ENCODE assay signal across 8 mouse cellular contexts in the genomic region with DNA sequence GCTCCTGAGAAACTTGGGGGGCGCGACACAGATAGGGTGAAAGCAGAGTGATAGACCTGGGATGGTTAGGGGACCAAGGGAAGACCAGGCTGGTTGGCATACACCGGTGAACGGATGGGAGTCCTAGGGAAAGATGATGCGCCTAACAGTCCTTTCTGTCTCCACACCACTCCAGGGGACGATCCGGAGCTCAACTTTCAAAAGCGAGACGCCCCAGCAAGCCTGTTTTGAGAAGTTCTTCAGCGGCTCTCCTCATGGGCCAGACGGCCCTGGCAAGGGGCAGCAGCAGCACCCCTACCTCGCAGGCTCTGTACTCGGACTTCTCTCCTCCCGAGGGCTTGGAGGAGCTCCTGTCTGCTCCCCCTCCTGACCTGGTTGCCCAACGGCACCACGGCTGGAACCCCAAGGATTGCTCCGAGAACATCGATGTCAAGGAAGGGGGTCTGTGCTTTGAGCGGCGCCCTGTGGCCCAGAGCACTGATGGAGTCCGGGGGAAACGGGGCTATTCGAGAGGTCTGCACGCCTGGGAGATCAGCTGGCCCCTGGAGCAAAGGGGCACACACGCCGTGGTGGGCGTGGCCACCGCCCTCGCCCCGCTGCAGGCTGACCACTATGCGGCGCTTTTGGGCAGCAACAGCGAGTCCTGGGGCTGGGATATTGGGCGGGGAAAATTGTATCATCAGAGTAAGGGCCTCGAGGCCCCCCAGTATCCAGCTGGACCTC. TPM values are rescaled to one million over a fixed set of nuclear protein-coding genes. Genes with fewer than 3 reads are reported as not detected.
A peak's percentile ranks its signal among the peaks of the same experiment; 100 is the strongest.
DNase-seq lines count a peak whose midpoint lies in the region; ATAC-seq and TF ChIP-seq lines count a peak whose summit lies in the region.

No protein-coding gene starts in this region.

- peak; percentile 47; the same call in 1 of the 2 replicates for TF ChIP-seq CTCF in spleen, adult 2 months (IDR thresholded peaks at IDR 0.05; ENCODE audit: extremely low read depth, insufficient read depth, insufficient read length, insufficient replicate concordance)

- H3K9ac ChIP-seq in intestine, embryonic 16.5 days (ENCODE audit: low read depth, low read length): peak overlapping the region; percentile 74
- peak overlapping the region; percentile 64 for H3K9ac ChIP-seq in limb, embryonic 14.5 days (ENCODE audit: low read depth, low read length, severe bottlenecking)
- H3K9ac ChIP-seq in midbrain, embryonic 14.5 days (replicated peaks; ENCODE audit: low read length): peak overlapping the region; percentile 55

- under 1% methylated on average over 35 of the region's 35 CpGs for WGBS in intestine, embryonic 16.5 days
- 1% methylated on average over 35 of the region's 35 CpGs for WGBS in limb, embryonic 14.5 days
- WGBS in midbrain, embryonic 14.5 days: under 1% methylated on average over 35 of the region's 35 CpGs
- WGBS in spleen, adult 2 months: under 1% methylated on average over 35 of the region's 35 CpGs

- H3K9me3 ChIP-seq in intestine, embryonic 16.5 days (ENCODE audit: control insufficient read depth, low read length): no peaks in the 10 kb centered on the region
- no peaks in the 10 kb centered on the region for H3K9me3 ChIP-seq in limb, embryonic 14.5 days (ENCODE audit: control insufficient read depth, low read length)
- H3K9me3 ChIP-seq in midbrain, embryonic 14.5 days (ENCODE audit: control insufficient read depth, low read length): no peaks in the 10 kb centered on the region

- H3K27ac ChIP-seq in intestine, embryonic 16.5 days (ENCODE audit: low read length): peak overlapping the region; percentile 96
- peak overlapping the region; percentile 86 for H3K27ac ChIP-seq in limb, embryonic 14.5 days (replicated peaks; ENCODE audit: low read depth, low read length)
- H3K27ac ChIP-seq in midbrain, embryonic 14.5 days (replicated peaks; ENCODE audit: low read depth, low read length): peak overlapping the region; percentile 77
- H3K27ac ChIP-seq in spleen, adult 2 months (ENCODE audit: insufficient read depth, low read length): peak overlapping the region; percentile 64

- no peak for TF ChIP-seq POLR2A in limb, embryonic 14.5 days (IDR thresholded peaks at IDR 0.05; ENCODE audit: borderline replicate concordance, extremely low read depth, insufficient read depth, insufficient read length)
- no peak for TF ChIP-seq POLR2A in spleen, adult 2 months (IDR thresholded peaks at IDR 0.05; ENCODE audit: low read depth, low read length)

- peak; percentile 31 for ATAC-seq in intestine, embryonic 16.5 days
- ATAC-seq in limb, embryonic 14.5 days (ENCODE audit: low FRiP score, low read depth): peak; percentile 24
- peak; percentile 14; the same call in 1 of the 2 replicates for ATAC-seq in midbrain, embryonic 14.5 days (ENCODE audit: low FRiP score, low TSS enrichment)

- no peaks in the 10 kb centered on the region for H3K27me3 ChIP-seq in intestine, embryonic 16.5 days (replicated peaks; ENCODE audit: control insufficient read depth, insufficient read depth, low read length)
- no peaks in the 10 kb centered on the region for H3K27me3 ChIP-seq in limb, embryonic 14.5 days (ENCODE audit: control insufficient read depth, insufficient read depth, low read length)
- H3K27me3 ChIP-seq in midbrain, embryonic 14.5 days (ENCODE audit: control insufficient read depth, insufficient read depth, low read length): no peaks in the 10 kb centered on the region
- no peaks in the 10 kb centered on the region for H3K27me3 ChIP-seq in spleen, adult 2 months (ENCODE audit: control insufficient read depth, insufficient read depth, low read length)

- peak; percentile 81 for DNase-seq in layer of hippocampus, adult 11-12 months (ENCODE audit: low spot score)
- no peak for DNase-seq in layer of hippocampus, adult 9-10 months (ENCODE audit: low spot score)
- DNase-seq in embryo, embryonic 10 days (ENCODE audit: low spot score): peak; percentile 93
- peak; percentile 75 to 86 for DNase-seq in gastrocnemius, postnatal 4 days (ENCODE audit: low spot score in 2 of 2)
- peak; percentile 76 for DNase-seq in limb, embryonic 14.5 days (ENCODE audit: low spot score)
- peak; percentile 84 for DNase-seq in midbrain, embryonic 14.5 days
- peak in 1 of 2 experiments; percentile 74 for DNase-seq in spleen, adult 2 months (ENCODE audit: low read depth in 1 of 2, low spot score in 2 of 2)

- H3K36me3 ChIP-seq in intestine, embryonic 16.5 days (ENCODE audit: control insufficient read depth, insufficient read depth, low read length): peaks cover 3% of the 10 kb centered on the region; the same call in 1 of the 2 replicates
- H3K36me3 ChIP-seq in limb, embryonic 14.5 days (ENCODE audit: control insufficient read depth, insufficient read depth, low read length): peaks cover 29% of the 10 kb centered on the region
- H3K36me3 ChIP-seq in midbrain, embryonic 14.5 days (ENCODE audit: control insufficient read depth, insufficient read depth, low read length): peaks cover 13% of the 10 kb centered on the region
- peaks cover 4% of the 10 kb centered on the region for H3K36me3 ChIP-seq in spleen, adult 2 months (ENCODE audit: control insufficient read depth, insufficient read depth, low read length)

- peaks cover 35% of the 10 kb centered on the region for H3K4me1 ChIP-seq in intestine, embryonic 16.5 days (ENCODE audit: control insufficient read depth, insufficient read depth, low read length)
- peaks cover 26% of the 10 kb centered on the region for H3K4me1 ChIP-seq in limb, embryonic 14.5 days (ENCODE audit: control insufficient read depth, insufficient read depth, low read length)
- H3K4me1 ChIP-seq in midbrain, embryonic 14.5 days (ENCODE audit: control insufficient read depth, insufficient read depth, low read length): peaks cover 47% of the 10 kb centered on the region
- peaks cover 8% of the 10 kb centered on the region for H3K4me1 ChIP-seq in spleen, adult 2 months (ENCODE audit: control insufficient read depth, insufficient read depth, insufficient read length)

- peak overlapping the region; percentile 74 for H3K4me2 ChIP-seq in intestine, embryonic 16.5 days (ENCODE audit: low read depth, low read length)
- peak overlapping the region; percentile 95 for H3K4me2 ChIP-seq in limb, embryonic 14.5 days (replicated peaks; ENCODE audit: low read depth, low read length, severe bottlenecking)
- H3K4me2 ChIP-seq in midbrain, embryonic 14.5 days (ENCODE audit: low read length): peak overlapping the region; percentile 92

- peak overlapping the region; percentile 57 for H3K4me3 ChIP-seq in intestine, embryonic 16.5 days (ENCODE audit: low read length)
- H3K4me3 ChIP-seq in limb, embryonic 14.5 days (replicated peaks; ENCODE audit: low read length): peak overlapping the region; percentile 58
- peak overlapping the region; percentile 44 for H3K4me3 ChIP-seq in midbrain, embryonic 14.5 days (replicated peaks; ENCODE audit: low read depth, low read length)
- H3K4me3 ChIP-seq in spleen, adult 2 months (ENCODE audit: extremely low read depth, insufficient read depth, insufficient read length): peak overlapping the region; percentile 77

RNA-seq across cellular contexts. Expression of gene Spsb2, which starts 0.8 kb away (rescaled TPM):
- 10 to 100 TPM; 10.5 to 11.7 TPM for total RNA-seq in gastrocnemius, postnatal 4 days (2021)
- polyA plus RNA-seq in intestine, embryonic 16.5 days (2015; fragmentation: Nextera tagmentation; extraction: Ambion mirVana): 25.7 and 31.7 TPM in 2 replicates
- polyA plus RNA-seq in limb, embryonic 14.5 days (2012; rRNA removed): 9.8 and 11.1 TPM in 2 replicates
- 8.9 and 10.8 TPM in 2 replicates for polyA plus RNA-seq in limb, embryonic 14.5 days (2014; fragmentation: Nextera tagmentation; extraction: Ambion mirVana)
- 5.9 and 6.3 TPM in 2 replicates for polyA plus RNA-seq in midbrain, embryonic 14.5 days (2014; fragmentation: Nextera tagmentation; extraction: Ambion mirVana)
- 10.3 and 13.5 TPM in 2 replicates for polyA plus RNA-seq in spleen, adult 2 months (2012; rRNA removed)

RNA-seq across cellular contexts. Expression of gene Tpi1, which starts 4.9 kb away (rescaled TPM):
- 1,000 to 10,000 TPM; 2,059 to 2,144 TPM for total RNA-seq in gastrocnemius, postnatal 4 days (2021)
- 1,250 and 1,271 TPM in 2 replicates for polyA plus RNA-seq in intestine, embryonic 16.5 days (2015; fragmentation: Nextera tagmentation; extraction: Ambion mirVana)
- polyA plus RNA-seq in limb, embryonic 14.5 days (2012; rRNA removed): 636 and 744 TPM in 2 replicates
- polyA plus RNA-seq in limb, embryonic 14.5 days (2014; fragmentation: Nextera tagmentation; extraction: Ambion mirVana): 808 and 825 TPM in 2 replicates
- 343 and 349 TPM in 2 replicates for polyA plus RNA-seq in midbrain, embryonic 14.5 days (2014; fragmentation: Nextera tagmentation; extraction: Ambion mirVana)
- polyA plus RNA-seq in spleen, adult 2 months (2012; rRNA removed): 74.7 and 89.3 TPM in 2 replicates

RNA-seq across cellular contexts. Expression of gene Usp5, which starts 20.1 kb away (rescaled TPM):
- total RNA-seq in gastrocnemius, postnatal 4 days (2021): 10 to 100 TPM; 81.7 to 85.9 TPM
- 106 and 117 TPM in 2 replicates for polyA plus RNA-seq in intestine, embryonic 16.5 days (2015; fragmentation: Nextera tagmentation; extraction: Ambion mirVana)
- 105 and 119 TPM in 2 replicates for polyA plus RNA-seq in limb, embryonic 14.5 days (2012; rRNA removed)
- polyA plus RNA-seq in limb, embryonic 14.5 days (2014; fragmentation: Nextera tagmentation; extraction: Ambion mirVana): 115 and 120 TPM in 2 replicates
- 184 and 191 TPM in 2 replicates for polyA plus RNA-seq in midbrain, embryonic 14.5 days (2014; fragmentation: Nextera tagmentation; extraction: Ambion mirVana)
- polyA plus RNA-seq in spleen, adult 2 months (2012; rRNA removed): 53.8 and 65.3 TPM in 2 replicates

RNA-seq across cellular contexts. Expression of gene Cdca3, which starts 20.1 kb away (rescaled TPM):
- 10 to 100 TPM; 27.9 to 28.2 TPM for total RNA-seq in gastrocnemius, postnatal 4 days (2021)
- 153 and 183 TPM in 2 replicates for polyA plus RNA-seq in intestine, embryonic 16.5 days (2015; fragmentation: Nextera tagmentation; extraction: Ambion mirVana)
- polyA plus RNA-seq in limb, embryonic 14.5 days (2012; rRNA removed): 141 and 164 TPM in 2 replicates
- 128 and 146 TPM in 2 replicates for polyA plus RNA-seq in limb, embryonic 14.5 days (2014; fragmentation: Nextera tagmentation; extraction: Ambion mirVana)
- polyA plus RNA-seq in midbrain, embryonic 14.5 days (2014; fragmentation: Nextera tagmentation; extraction: Ambion mirVana): 25.0 and 43.7 TPM in 2 replicates
- polyA plus RNA-seq in spleen, adult 2 months (2012; rRNA removed): 30.4 and 39.0 TPM in 2 replicates

RNA-seq across cellular contexts. Expression of gene Lrrc23, which starts 29.7 kb away (rescaled TPM):
- total RNA-seq in gastrocnemius, postnatal 4 days (2021): not detected
- 0.18 and 0.26 TPM in 2 replicates for polyA plus RNA-seq in intestine, embryonic 16.5 days (2015; fragmentation: Nextera tagmentation; extraction: Ambion mirVana)
- polyA plus RNA-seq in limb, embryonic 14.5 days (2012; rRNA removed): 1.1 TPM in 2 replicates
- polyA plus RNA-seq in limb, embryonic 14.5 days (2014; fragmentation: Nextera tagmentation; extraction: Ambion mirVana): 0.88 and 1.2 TPM in 2 replicates
- 1.4 and 3.2 TPM in 2 replicates for polyA plus RNA-seq in midbrain, embryonic 14.5 days (2014; fragmentation: Nextera tagmentation; extraction: Ambion mirVana)
- 1.2 and 1.8 TPM in 2 replicates for polyA plus RNA-seq in spleen, adult 2 months (2012; rRNA removed)
